Mouse (Mus musculus): ENCODE measurements around the gene C1qtnf2. TPM values are rescaled to one million over a fixed set of nuclear protein-coding genes. Genes with fewer than 3 reads are reported as not detected.

The C1qtnf2 gene
- polyA plus RNA-seq, 1 experiment, result 15.3 TPM

GRCm38 (mm10) chr11:43495532-43495931, 21.5 kb downstream of the C1qtnf2 start:
- 30% methylated on average over 3 of the region's 3 CpGs for WGBS

DNA sequence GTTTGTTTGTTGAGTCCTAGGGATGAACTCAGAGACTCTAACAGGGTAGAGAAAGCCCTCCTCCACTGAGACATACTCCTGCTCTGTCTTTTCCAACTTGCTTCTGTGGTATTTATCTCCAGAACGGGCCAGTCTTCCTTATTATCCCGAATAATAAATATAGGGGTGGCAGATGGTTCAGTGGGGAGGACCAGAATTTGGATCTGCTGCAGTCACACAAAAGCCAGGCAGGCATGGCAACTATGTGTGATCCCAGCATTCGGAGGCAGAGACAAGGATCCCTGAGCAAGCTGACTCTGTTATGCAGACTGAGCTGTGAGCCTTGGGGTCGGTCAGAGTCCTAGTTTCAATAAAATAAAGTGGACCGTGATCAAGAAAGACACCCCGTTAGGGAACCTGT, 27.2 kb downstream of the C1qtnf2 start:
- Histone ChIP-seq H3K4me3 (ENCODE audit: insufficient read depth, low read depth, low read length) (no peak overlapping the region), H3K36me3 (ENCODE audit: control insufficient read depth, insufficient read depth, low read length) (no peaks in the 10 kb centered on the region), H3K27me3 (replicated peaks; ENCODE audit: control insufficient read depth, insufficient read depth, low read length) (no peaks in the 10 kb centered on the region), H3K4me1 (ENCODE audit: control insufficient read depth, insufficient read depth, low read length) (no peaks in the 10 kb centered on the region), H3K27ac (ENCODE audit: insufficient read depth, low read depth, low read length) (no peak overlapping the region)
- TF ChIP-seq CTCF (conservative IDR thresholded peaks at IDR 0.05; ENCODE audit: insufficient read depth, insufficient read length, low read depth, low read length) (no peak), POLR2A (IDR thresholded peaks at IDR 0.05; ENCODE audit: low read depth, low read length) (no peak)
- no peak for DNase-seq
- WGBS, result 80% methylated on average over 6 of the region's 6 CpGs

More at GRCm38 (mm10) chr11:43495532-43495931, 21.5 kb downstream of the C1qtnf2 start:
- Histone ChIP-seq H3K36me3 (ENCODE audit: control insufficient read depth, insufficient read depth, low read length) (no peaks in the 10 kb centered on the region), H3K4me1 (ENCODE audit: control insufficient read depth, insufficient read depth, low read length) (no peaks in the 10 kb centered on the region), H3K27me3 (replicated peaks; ENCODE audit: control insufficient read depth, insufficient read depth, low read length) (no peaks in the 10 kb centered on the region), H3K4me3 (ENCODE audit: insufficient read depth, low read depth, low read length) (no peak overlapping the region), H3K27ac (ENCODE audit: insufficient read depth, low read depth, low read length) (no peak overlapping the region)
- DNase-seq, result peak; percentile 54
- TF ChIP-seq CTCF (conservative IDR thresholded peaks at IDR 0.05; ENCODE audit: insufficient read depth, insufficient read length, low read depth, low read length) (no peak), POLR2A (IDR thresholded peaks at IDR 0.05; ENCODE audit: low read depth, low read length) (no peak)

DNA sequence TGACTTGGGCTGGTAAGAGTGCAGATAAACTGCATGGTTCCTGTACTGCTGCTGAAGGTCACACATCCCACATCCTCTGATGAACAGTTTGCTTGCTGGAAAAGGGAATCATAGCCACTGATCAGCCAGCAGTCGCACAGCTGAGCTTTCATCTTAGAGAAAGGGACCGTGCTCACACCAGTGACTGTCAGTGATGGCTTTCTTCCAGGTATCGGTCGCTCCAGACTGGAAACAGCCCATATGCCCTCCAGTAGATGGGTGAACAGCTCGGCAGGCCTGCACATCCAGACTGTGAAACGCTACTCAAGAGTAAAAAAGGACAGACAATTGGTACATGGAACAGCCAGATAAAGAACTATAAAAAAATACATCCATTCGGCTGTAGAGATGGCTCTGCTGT, 31.1 kb downstream of the C1qtnf2 start:
- Histone ChIP-seq H3K27ac (ENCODE audit: insufficient read depth, low read depth, low read length) (no peak overlapping the region), H3K4me3 (ENCODE audit: insufficient read depth, low read depth, low read length) (no peak overlapping the region), H3K4me1 (ENCODE audit: control insufficient read depth, insufficient read depth, low read length) (no peaks in the 10 kb centered on the region), H3K36me3 (ENCODE audit: control insufficient read depth, insufficient read depth, low read length) (no peaks in the 10 kb centered on the region), H3K27me3 (replicated peaks; ENCODE audit: control insufficient read depth, insufficient read depth, low read length) (no peaks in the 10 kb centered on the region)
- no peak for DNase-seq
- 93% methylated on average over 7 of the region's 7 CpGs for WGBS
- TF ChIP-seq CTCF (conservative IDR thresholded peaks at IDR 0.05; ENCODE audit: insufficient read depth, insufficient read length, low read depth, low read length) (no peak), POLR2A (IDR thresholded peaks at IDR 0.05; ENCODE audit: low read depth, low read length) (no peak)

- TF ChIP-seq POLR2A (IDR thresholded peaks at IDR 0.05; ENCODE audit: low read depth, low read length), result no peak
- TF ChIP-seq CTCF (conservative IDR thresholded peaks at IDR 0.05; ENCODE audit: insufficient read depth, insufficient read length, low read depth, low read length), result no peak
- Histone ChIP-seq H3K4me3 (ENCODE audit: insufficient read depth, low read depth, low read length) (no peak overlapping the region), H3K36me3 (ENCODE audit: control insufficient read depth, insufficient read depth, low read length) (no peaks in the 10 kb centered on the region), H3K4me1 (ENCODE audit: control insufficient read depth, insufficient read depth, low read length) (no peaks in the 10 kb centered on the region), H3K27me3 (replicated peaks; ENCODE audit: control insufficient read depth, insufficient read depth, low read length) (no peaks in the 10 kb centered on the region), H3K27ac (ENCODE audit: insufficient read depth, low read depth, low read length) (no peak overlapping the region)
- no peak for DNase-seq
- WGBS, result 87% methylated on average over 6 of the region's 6 CpGs
Measured at GRCm38 (mm10) chr11:43507976-43508375, 33.9 kb downstream of the C1qtnf2 start.

DNA sequence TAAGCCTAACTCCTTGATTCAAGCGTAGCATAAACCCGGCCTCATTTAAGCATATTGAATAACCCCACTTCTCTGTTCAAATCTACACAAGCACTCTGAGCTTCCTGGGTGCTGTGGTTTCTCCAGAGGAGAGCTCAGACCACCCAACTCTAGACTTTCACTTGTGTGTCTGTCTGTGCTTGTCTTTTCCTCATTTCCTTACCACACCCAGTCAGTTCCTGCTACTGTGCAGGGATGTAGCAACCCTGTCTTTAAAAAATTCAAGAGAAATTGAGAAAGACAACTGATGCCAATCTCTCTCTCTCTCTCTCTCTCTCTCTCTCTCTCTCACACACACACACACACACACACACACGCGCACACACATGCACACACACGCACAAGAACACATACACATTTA, 35.8 kb downstream of the C1qtnf2 start:
- Histone ChIP-seq H3K36me3 (ENCODE audit: control insufficient read depth, insufficient read depth, low read length) (no peaks in the 10 kb centered on the region), H3K27me3 (replicated peaks; ENCODE audit: control insufficient read depth, insufficient read depth, low read length) (no peaks in the 10 kb centered on the region), H3K4me1 (ENCODE audit: control insufficient read depth, insufficient read depth, low read length) (no peaks in the 10 kb centered on the region), H3K27ac (ENCODE audit: insufficient read depth, low read depth, low read length) (no peak overlapping the region), H3K4me3 (ENCODE audit: insufficient read depth, low read depth, low read length) (no peak overlapping the region)
- TF ChIP-seq POLR2A (IDR thresholded peaks at IDR 0.05; ENCODE audit: low read depth, low read length) (no peak), CTCF (conservative IDR thresholded peaks at IDR 0.05; ENCODE audit: insufficient read depth, insufficient read length, low read depth, low read length) (no peak)
- WGBS, result 95% methylated on average over 5 of the region's 5 CpGs
- no peak for DNase-seq

GRCm38 (mm10) chr11:43512661-43513190, 38.6 kb downstream of the C1qtnf2 start:
- Histone ChIP-seq H3K4me1 (ENCODE audit: control insufficient read depth, insufficient read depth, low read length) (no peaks in the 10 kb centered on the region), H3K27me3 (replicated peaks; ENCODE audit: control insufficient read depth, insufficient read depth, low read length) (no peaks in the 10 kb centered on the region), H3K27ac (ENCODE audit: insufficient read depth, low read depth, low read length) (no peak overlapping the region), H3K4me3 (ENCODE audit: insufficient read depth, low read depth, low read length) (no peak overlapping the region), H3K36me3 (ENCODE audit: control insufficient read depth, insufficient read depth, low read length) (no peaks in the 10 kb centered on the region)
- no peak for TF ChIP-seq CTCF (conservative IDR thresholded peaks at IDR 0.05; ENCODE audit: insufficient read depth, insufficient read length, low read depth, low read length)
- no peak for TF ChIP-seq POLR2A (IDR thresholded peaks at IDR 0.05; ENCODE audit: low read depth, low read length)
- 83% methylated on average over 2 of the region's 2 CpGs for WGBS
- no peak for DNase-seq

GRCm38 (mm10) chr11:43516344-43517021, 42.4 kb downstream of the C1qtnf2 start:
- 47% methylated on average over 8 of the region's 8 CpGs for WGBS
- TF ChIP-seq CTCF (conservative IDR thresholded peaks at IDR 0.05; ENCODE audit: insufficient read depth, insufficient read length, low read depth, low read length), result peak; percentile 50
- TF ChIP-seq POLR2A (IDR thresholded peaks at IDR 0.05; ENCODE audit: low read depth, low read length), result no peak

More at GRCm38 (mm10) chr11:43516344-43517021, 42.4 kb downstream of the C1qtnf2 start:
- peak; percentile 24 for DNase-seq
- no peaks in the 10 kb centered on the region for H3K36me3 ChIP-seq (ENCODE audit: control insufficient read depth, insufficient read depth, low read length)
- no peak overlapping the region for H3K27ac ChIP-seq (ENCODE audit: insufficient read depth, low read depth, low read length)
- H3K4me3 ChIP-seq (ENCODE audit: insufficient read depth, low read depth, low read length), result no peak overlapping the region
- H3K4me1 ChIP-seq (ENCODE audit: control insufficient read depth, insufficient read depth, low read length), result no peaks in the 10 kb centered on the region
- H3K27me3 ChIP-seq (replicated peaks; ENCODE audit: control insufficient read depth, insufficient read depth, low read length), result no peaks in the 10 kb centered on the region

Data from kidney, adult 2 months (tissue).